Mouse (Mus musculus) adrenal gland, postnatal 36 days (tissue): Measurements from ENCODE around the gene Nubp1. TPM values are rescaled to one million over a fixed set of nuclear protein-coding genes. Genes with fewer than 3 reads are reported as not detected.

Experiments used
- DNase-seq, 2 experiments: peaks; one replicate each; pipeline ENCODE4 v3.0.0; 2021; ENCODE audit warnings: mixed read lengths in 1 of 2
- total RNA-seq, 2 experiments: library from RNA; stranded (reverse); gene quantifications; 2 replicates each; pipeline ENCODE4 v1.2.3; 2021

Gene Nubp1
- total RNA-seq, 2 experiments from 2014 or later, result 27.3 to 29.6 TPM

- DNase-seq, result no peak
Observed at GRCm38 (mm10) chr16:10467391-10468107, 55.8 kb downstream of the Nubp1 start.

DNA sequence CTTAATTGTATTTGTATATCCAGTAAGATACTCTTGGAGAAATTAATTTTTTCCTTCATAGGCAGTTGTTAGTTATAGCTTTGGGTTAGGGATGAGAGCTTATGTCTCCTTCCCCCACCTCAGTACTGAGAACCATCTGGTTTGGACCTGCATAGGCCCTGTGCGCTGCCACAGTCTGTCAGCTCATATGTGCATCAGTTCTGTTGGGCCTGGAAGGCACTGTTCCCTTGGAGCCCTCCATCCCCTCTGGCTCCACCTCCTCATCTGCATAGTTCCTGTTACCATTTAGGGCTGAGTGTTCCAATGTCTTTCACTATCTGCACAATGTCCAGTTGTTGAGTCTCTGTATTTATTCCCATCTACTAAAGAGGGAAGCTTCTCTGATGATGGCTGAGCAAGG is 56.5 kb downstream of the Nubp1 start:
- DNase-seq, result no peak

DNA sequence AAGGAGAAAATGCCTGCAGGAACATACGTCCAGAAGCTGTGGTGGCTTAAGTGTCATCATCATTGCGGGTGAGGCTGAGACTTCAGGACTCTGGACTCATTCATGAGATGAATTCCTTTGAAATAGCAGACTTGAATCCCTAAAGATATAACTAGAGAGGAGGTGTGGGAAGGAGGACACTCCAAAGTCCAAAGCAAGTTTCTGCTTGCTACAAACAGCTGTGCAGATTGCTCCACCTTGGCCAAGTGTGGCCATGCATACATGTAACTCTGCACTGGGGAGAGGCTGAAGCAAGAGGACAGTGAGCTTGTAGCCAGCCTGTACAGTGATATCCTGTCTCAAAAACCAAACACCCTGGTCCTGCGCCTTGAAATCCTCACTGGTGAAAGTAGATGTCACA is 60.2 kb downstream of the Nubp1 start:
- no peak for DNase-seq

Other genes starting within 250 kb of the Nubp1 start
- gene Rpl39l, start 241.7 kb upstream of the Nubp1 start, total RNA-seq, result not detected
- 1 to 10 TPM in 1 of 2 experiments, under 1 TPM in 1; 0.63 to 1.1 TPM for gene Atf7ip2, start 219.2 kb upstream of the Nubp1 start, total RNA-seq
- gene Emp2, start 98.0 kb upstream of the Nubp1 start, total RNA-seq, result 1 to 10 TPM; 6.0 to 7.0 TPM
- gene Tekt5, start 16.5 kb upstream of the Nubp1 start, total RNA-seq, result not detected
- 1 to 10 TPM; 1.2 to 1.6 TPM for gene Tvp23a, start 35.4 kb downstream of the Nubp1 start, total RNA-seq
- gene Ciita, start 68.1 kb downstream of the Nubp1 start, total RNA-seq, result 1 to 10 TPM; 1.7 TPM
- gene Dexi, start 131.1 kb downstream of the Nubp1 start, total RNA-seq, result 10 to 100 TPM; 21.0 to 22.4 TPM
- 10 to 100 TPM; 37.4 to 46.9 TPM for gene Clec16a, start 133.4 kb downstream of the Nubp1 start, total RNA-seq